Mouse (Mus musculus) left cerebral cortex, adult 2 months (tissue): ENCODE results near the gene Tpi1. TPM values are rescaled to one million over a fixed set of nuclear protein-coding genes. Genes with fewer than 3 reads are reported as not detected.

ENCODE experiments used
- DNase-seq, 2 experiments: peaks; one replicate each; pipeline ENCODE4 v3.0.0; 2021 to 2022; ENCODE audit warnings: low spot score in 2 of 2, mixed read lengths in 1 of 2; ENCODE audit errors: extremely low spot score in 1 of 2
- H3K27ac ChIP-seq: fragments of 200-600 bp; 2 replicates; pipeline ENCODE4 v1.8.1; 2022
- H3K4me3 ChIP-seq: fragments of 200-600 bp; 2 replicates; pipeline ENCODE4 v1.8.1; 2022
- CTCF ChIP-seq: fragments of 200-600 bp; IDR thresholded peaks from 2 replicates; pipeline ENCODE4 v1.8.1; 2022; ENCODE audit warnings: antibody characterized with exemption, mild to moderate bottlenecking, moderate library complexity
- intact Hi-C: fragments of 180-260 bp; cut with DNase I; formaldehyde crosslinking; loops from one replicate; pipeline ENCODE4 v1.15.1; 2025
- total RNA-seq, 2 experiments: library from RNA; stranded (reverse); gene quantifications; 2 replicates each; pipeline ENCODE4 v1.2.3; 2021

Gene Tpi1
- total RNA-seq, 2 experiments from 2014 or later = 734 to 769 TPM

GRCm38 (mm10) chr6:124829799-124830700 is 16.0 kb upstream of the Tpi1 start:
- intact Hi-C loops = no loop called here
- Histone ChIP-seq H3K27ac (peak overlapping the region; percentile 95), H3K4me3 (peak overlapping the region; percentile 71)
- TF ChIP-seq CTCF = peak; percentile 8; the same call in 1 of the 2 replicates
- peak; percentile 83 to 91 for DNase-seq

GRCm38 (mm10) chr6:124828868-124829798 is 15.0 kb upstream of the Tpi1 start, which contains the start of the genes Usp5 and Cdca3:
Usp5 (minus strand) TSS chr6:124829484.
Cdca3 (plus strand) TSS chr6:124829547.
- Histone ChIP-seq H3K27ac (peak within 1 kb of the TSS; percentile 95), H3K4me3 (peak within 1 kb of the TSS; percentile 71)
- no peak for TF ChIP-seq CTCF
- DNase-seq = peak; percentile 98
- intact Hi-C loops = loop anchor here (1.0 kb wide), 1 partner anchor 15 kb away; the partner anchor contains the start of gene Tpi1

DNA sequence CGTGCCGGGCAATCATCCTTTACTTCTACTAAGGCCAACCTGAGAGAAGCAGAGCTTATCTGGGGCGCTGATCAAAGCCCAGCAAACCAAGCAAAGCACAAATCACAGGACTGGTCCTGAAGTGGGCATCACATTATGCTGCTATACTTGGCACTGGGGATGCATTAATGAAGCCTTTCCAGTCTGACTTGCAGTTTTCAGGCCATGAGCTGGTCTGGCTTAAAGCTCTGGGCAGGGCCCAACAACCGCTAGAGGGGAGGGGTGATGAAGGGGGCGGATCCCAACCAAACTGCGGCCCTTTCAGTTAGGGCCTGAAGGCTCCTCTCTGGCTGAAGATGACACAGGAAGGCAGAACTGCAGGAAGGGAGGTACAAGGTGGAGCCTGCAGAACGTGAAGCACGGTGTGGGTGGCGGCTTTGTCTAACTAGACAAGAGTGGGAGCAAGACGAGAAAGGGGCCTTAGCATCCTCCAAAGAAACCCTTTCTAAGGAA is 14.1 kb upstream of the Tpi1 start:
- no peak for TF ChIP-seq CTCF
- Histone ChIP-seq H3K27ac (peak overlapping the region; percentile 54), H3K4me3 (peak overlapping the region; percentile 71)
- intact Hi-C loops = loop anchor here (1.0 kb wide), 1 partner anchor 14 kb away; the partner anchor contains the start of gene Tpi1
- DNase-seq = peak in 1 of 2 experiments; percentile 34

DNA sequence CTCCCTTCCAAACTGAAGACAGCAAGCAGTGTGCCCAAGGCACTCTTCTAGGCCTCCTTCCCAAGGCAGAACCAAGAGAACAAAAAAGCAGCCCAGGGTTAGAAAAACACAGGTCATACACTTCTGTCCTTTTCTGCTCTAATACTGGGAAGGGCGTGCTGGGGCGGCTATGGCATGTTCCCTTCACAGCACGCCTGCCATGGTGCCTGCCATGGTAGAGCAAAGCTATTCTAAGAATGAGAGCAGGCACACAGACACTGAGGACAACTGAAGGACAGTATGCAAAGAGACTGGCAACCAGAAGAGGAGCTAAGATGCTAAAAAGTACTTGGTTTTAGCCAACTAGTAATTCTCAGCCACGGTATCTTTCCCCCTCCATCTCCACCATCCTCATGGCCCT is 8.0 kb upstream of the Tpi1 start:
- no peak overlapping the region for H3K27ac ChIP-seq
- intact Hi-C loops = no loop called here
- no peak for DNase-seq
- TF ChIP-seq CTCF = no peak
- no peak overlapping the region for H3K4me3 ChIP-seq

DNA sequence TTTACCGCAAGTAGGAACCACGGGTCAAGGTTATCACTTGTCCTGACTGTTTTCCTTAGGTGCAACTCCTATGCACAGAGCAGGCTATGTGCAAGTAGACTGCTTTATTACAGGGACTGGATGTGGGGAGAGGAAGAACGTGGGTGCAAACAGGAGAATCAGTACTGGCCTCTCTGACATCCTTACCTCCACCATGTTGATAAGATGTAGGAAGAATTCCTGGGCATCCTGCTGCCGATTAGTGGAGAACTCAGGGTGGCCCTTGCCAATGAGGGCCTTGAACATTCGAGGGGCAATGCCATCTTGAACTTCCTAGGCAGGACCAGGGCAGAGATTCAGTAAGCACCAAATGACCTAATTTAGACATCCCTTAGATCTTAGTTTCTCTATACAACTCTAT is 6.8 kb upstream of the Tpi1 start:
- no peak for DNase-seq
- no peak overlapping the region for H3K27ac ChIP-seq

GRCm38 (mm10) chr6:124817971-124818370 is 3.9 kb upstream of the Tpi1 start:
- TF ChIP-seq CTCF = no peak
- Histone ChIP-seq H3K27ac (peak overlapping the region; percentile 58), H3K4me3 (no peak overlapping the region)
- intact Hi-C loops = no loop called here
- DNase-seq = peak in 1 of 2 experiments; percentile 9

More for the DNA sequence above, 6.8 kb upstream of the Tpi1 start:
- intact Hi-C loops = no loop called here
- H3K4me3 ChIP-seq = no peak overlapping the region
- TF ChIP-seq CTCF = no peak

- Histone ChIP-seq H3K4me3 (no peak overlapping the region), H3K27ac (peak overlapping the region; percentile 58; the same call in 1 of the 2 replicates)
- intact Hi-C loops = no loop called here
- no peak for TF ChIP-seq CTCF
- DNase-seq = peak in 1 of 2 experiments; percentile 7
Measured at GRCm38 (mm10) chr6:124817563-124817962, 3.5 kb upstream of the Tpi1 start.

GRCm38 (mm10) chr6:124817125-124817524 is 3.0 kb upstream of the Tpi1 start:
- DNase-seq = peak in 1 of 2 experiments; percentile 7
- Histone ChIP-seq H3K27ac (no peak overlapping the region; the same call in 1 of the 2 replicates), H3K4me3 (no peak overlapping the region)
- TF ChIP-seq CTCF = no peak
- intact Hi-C loops = no loop called here

- H3K27ac ChIP-seq = no peak overlapping the region
- no peak for DNase-seq
- no peak overlapping the region for H3K4me3 ChIP-seq
- intact Hi-C loops = no loop called here
- no peak for TF ChIP-seq CTCF
Measured at GRCm38 (mm10) chr6:124816611-124817010, 2.5 kb upstream of the Tpi1 start.

DNA sequence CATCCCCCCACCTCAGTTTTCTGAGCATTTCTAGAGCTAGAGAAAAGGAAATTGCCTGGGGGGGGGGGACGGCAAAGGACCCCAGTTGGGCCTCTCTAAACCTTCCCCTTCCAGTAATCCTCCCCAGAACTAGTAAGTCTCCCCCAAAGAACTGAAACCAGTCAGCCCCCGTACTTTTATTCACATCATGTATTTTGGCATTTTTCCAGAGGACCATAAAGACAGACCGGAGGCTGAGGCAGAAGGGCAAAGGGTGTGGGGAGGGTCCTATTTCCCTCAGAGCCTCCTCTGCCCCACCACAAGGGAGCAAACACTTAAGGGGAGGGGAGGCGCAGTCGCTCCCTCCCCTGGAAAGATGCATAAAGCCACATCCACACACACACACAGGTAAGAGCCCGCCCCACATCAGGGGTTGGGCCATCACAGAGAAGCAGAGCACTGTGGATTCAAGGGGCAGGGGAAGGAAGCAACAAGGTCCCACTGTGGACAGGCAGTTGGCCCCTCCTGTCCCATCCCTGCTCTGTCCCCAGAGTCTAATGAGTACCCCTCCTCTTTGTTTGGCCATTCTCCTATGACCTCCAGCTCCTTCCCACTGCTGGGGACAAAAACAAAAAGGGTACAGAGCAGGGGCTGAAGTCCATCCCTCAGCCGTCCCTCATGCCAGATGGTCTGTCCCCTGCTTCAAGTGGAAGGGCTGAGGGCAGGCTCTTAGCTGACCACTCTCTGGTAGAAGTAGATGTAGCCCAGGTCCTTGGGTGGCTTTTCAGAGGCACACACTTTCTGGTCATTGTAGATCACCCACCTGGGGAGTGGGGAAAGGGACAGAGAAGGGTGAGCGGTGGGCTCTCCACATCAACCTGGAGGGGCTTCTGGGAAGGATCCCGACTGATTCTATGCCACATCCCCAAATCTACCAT is 1.0 kb upstream of the Tpi1 start:
- no peak overlapping the region for H3K4me3 ChIP-seq
- H3K27ac ChIP-seq = no peak overlapping the region
- no peak for TF ChIP-seq CTCF
- intact Hi-C loops = loop anchor here (1.0 kb wide), 1 partner anchor 13 kb away; no protein-coding TSS in a partner anchor
- DNase-seq = no peak
